Mouse (Mus musculus): ENCODE results near the gene U2af2. TPM values are rescaled to one million over a fixed set of nuclear protein-coding genes. Genes with fewer than 3 reads are reported as not detected.
"Not testable (repeated sequence)": the region's sequence is repeated elsewhere in the genome, so short reads cannot be mapped to it uniquely, and the experiment has no call there.

The U2af2 gene
- total and polyA plus RNA-seq, 3 experiments = 208 to 480 (median 261) TPM

GRCm38 (mm10) chr7:5016920-5017319 lies 45.0 kb upstream of the U2af2 start:
- no peak for ATAC-seq (ENCODE audit: extremely low read depth, insufficient number of reproducible peaks, low FRiP score, poor library complexity, severe bottlenecking)
- peaks cover 54% of the 10 kb centered on the region for H3K4me1 ChIP-seq (ENCODE audit: insufficient read depth, low read depth, low read length)

GRCm38 (mm10) chr7:5017352-5017751 lies 44.6 kb upstream of the U2af2 start:
- Histone ChIP-seq H3K9me3 (replicated peaks) (peaks cover 13% of the 10 kb centered on the region), H3K36me3 (replicated peaks) (peaks cover 42% of the 10 kb centered on the region), H3K4me1 (ENCODE audit: insufficient read depth, low read depth, low read length) (peaks cover 56% of the 10 kb centered on the region), H3K27me3 (ENCODE audit: insufficient read depth, low read length) (no peaks in the 10 kb centered on the region), H3K4me3 (ENCODE audit: low read depth, low read length) (no peak overlapping the region; the same call in 1 of the 2 replicates)
- TF ChIP-seq POLR2AphosphoS5 (IDR thresholded peaks at IDR 0.05; ENCODE audit: insufficient replicate concordance, low read depth, low read length) (no peak), CTCF (IDR thresholded peaks at IDR 0.05; ENCODE audit: low read depth, low read length) (no peak), GATA2 (IDR thresholded peaks at IDR 0.05; ENCODE audit: borderline replicate concordance, low read depth, low read length) (no peak), TAL1 (conservative IDR thresholded peaks at IDR 0.05; ENCODE audit: low read depth, low read length) (no peak), GATA1 (IDR thresholded peaks at IDR 0.05; ENCODE audit: borderline replicate concordance, low read length) (no peak)
- DNase-seq (ENCODE audit: low spot score) (no peak), ATAC-seq (ENCODE audit: extremely low read depth, insufficient number of reproducible peaks, low FRiP score, poor library complexity, severe bottlenecking) (no peak)

More at GRCm38 (mm10) chr7:5016920-5017319, 45.0 kb upstream of the U2af2 start:
- DNase-seq (ENCODE audit: low spot score) = no peak
- H3K4me3 ChIP-seq (ENCODE audit: low read depth, low read length) = no peak overlapping the region
- TF ChIP-seq CTCF (IDR thresholded peaks at IDR 0.05; ENCODE audit: low read depth, low read length) = no peak
- peaks cover 41% of the 10 kb centered on the region for H3K36me3 ChIP-seq (replicated peaks)
- H3K27me3 ChIP-seq (ENCODE audit: insufficient read depth, low read length) = no peaks in the 10 kb centered on the region
- peaks cover 13% of the 10 kb centered on the region for H3K9me3 ChIP-seq (replicated peaks)

GRCm38 (mm10) chr7:5017931-5018330 lies 44.0 kb upstream of the U2af2 start:
- no peak for ATAC-seq (ENCODE audit: extremely low read depth, insufficient number of reproducible peaks, low FRiP score, poor library complexity, severe bottlenecking)
- peaks cover 13% of the 10 kb centered on the region for H3K9me3 ChIP-seq (replicated peaks)
- no peak for TF ChIP-seq POLR2AphosphoS5 (IDR thresholded peaks at IDR 0.05; ENCODE audit: insufficient replicate concordance, low read depth, low read length)
- TF ChIP-seq GATA2 (IDR thresholded peaks at IDR 0.05; ENCODE audit: borderline replicate concordance, low read depth, low read length) = no peak
- no peak for TF ChIP-seq CTCF (IDR thresholded peaks at IDR 0.05; ENCODE audit: low read depth, low read length)
- no peak for TF ChIP-seq TAL1 (conservative IDR thresholded peaks at IDR 0.05; ENCODE audit: low read depth, low read length)
- TF ChIP-seq GATA1 (IDR thresholded peaks at IDR 0.05; ENCODE audit: borderline replicate concordance, low read length) = no peak
- H3K4me3 ChIP-seq (ENCODE audit: low read depth, low read length) = no peak overlapping the region; the same call in 1 of the 2 replicates
- H3K36me3 ChIP-seq (replicated peaks) = peaks cover 42% of the 10 kb centered on the region
- no peak for DNase-seq (ENCODE audit: low spot score)
- H3K4me1 ChIP-seq (ENCODE audit: insufficient read depth, low read depth, low read length) = peaks cover 56% of the 10 kb centered on the region
- no peaks in the 10 kb centered on the region for H3K27me3 ChIP-seq (ENCODE audit: insufficient read depth, low read length)

- H3K27me3 ChIP-seq (ENCODE audit: insufficient read depth, low read length); ATAC-seq (ENCODE audit: extremely low read depth, insufficient number of reproducible peaks, low FRiP score, poor library complexity, severe bottlenecking); DNase-seq (ENCODE audit: low spot score): not testable (repeated sequence)
- Histone ChIP-seq H3K36me3 (replicated peaks) (peaks cover 55% of the 10 kb centered on the region), H3K4me1 (ENCODE audit: insufficient read depth, low read depth, low read length) (peaks cover 65% of the 10 kb centered on the region), H3K9me3 (replicated peaks) (peaks cover 13% of the 10 kb centered on the region), H3K4me3 (ENCODE audit: low read depth, low read length) (peak overlapping the region; percentile 80)
Observed at GRCm38 (mm10) chr7:5019576-5019975, 42.4 kb upstream of the U2af2 start.

- Histone ChIP-seq H3K36me3 (replicated peaks) (peaks cover 61% of the 10 kb centered on the region), H3K9me3 (replicated peaks) (peaks cover 13% of the 10 kb centered on the region), H3K4me3 (ENCODE audit: low read depth, low read length) (peak within 1 kb of the TSS; percentile 80), H3K27me3 (ENCODE audit: insufficient read depth, low read length) (no peaks in the 10 kb centered on the region), H3K4me1 (ENCODE audit: insufficient read depth, low read depth, low read length) (peaks cover 70% of the 10 kb centered on the region)
- DNase-seq (ENCODE audit: low spot score) (peak; percentile 93), ATAC-seq (ENCODE audit: extremely low read depth, insufficient number of reproducible peaks, low FRiP score, poor library complexity, severe bottlenecking) (peak; percentile 83)
- TF ChIP-seq POLR2AphosphoS5 (IDR thresholded peaks at IDR 0.05; ENCODE audit: insufficient replicate concordance, low read depth, low read length) (no peak), CTCF (IDR thresholded peaks at IDR 0.05; ENCODE audit: low read depth, low read length) (no peak), GATA2 (IDR thresholded peaks at IDR 0.05; ENCODE audit: borderline replicate concordance, low read depth, low read length) (no peak), GATA1 (IDR thresholded peaks at IDR 0.05; ENCODE audit: borderline replicate concordance, low read length) (no peak), TAL1 (conservative IDR thresholded peaks at IDR 0.05; ENCODE audit: low read depth, low read length) (no peak)
Observed at GRCm38 (mm10) chr7:5020000-5020681, 41.8 kb upstream of the U2af2 start, which contains the start of the genes Zfp865 and Ccdc106. Gene Zfp865 (plus strand): TSS chr7:5020376. Gene Ccdc106 (plus strand): TSS chr7:5020553.

GRCm38 (mm10) chr7:5020685-5021084 lies 41.3 kb upstream of the U2af2 start:
- Histone ChIP-seq H3K4me3 (ENCODE audit: low read depth, low read length) (peak overlapping the region; percentile 80), H3K27me3 (ENCODE audit: insufficient read depth, low read length) (no peaks in the 10 kb centered on the region), H3K9me3 (replicated peaks) (peaks cover 13% of the 10 kb centered on the region), H3K36me3 (replicated peaks) (peaks cover 66% of the 10 kb centered on the region), H3K4me1 (ENCODE audit: insufficient read depth, low read depth, low read length) (peaks cover 75% of the 10 kb centered on the region)
- DNase-seq (ENCODE audit: low spot score) (no peak), ATAC-seq (ENCODE audit: extremely low read depth, insufficient number of reproducible peaks, low FRiP score, poor library complexity, severe bottlenecking) (no peak)
- TF ChIP-seq TAL1 (conservative IDR thresholded peaks at IDR 0.05; ENCODE audit: low read depth, low read length) (no peak), CTCF (IDR thresholded peaks at IDR 0.05; ENCODE audit: low read depth, low read length) (no peak), GATA1 (IDR thresholded peaks at IDR 0.05; ENCODE audit: borderline replicate concordance, low read length) (no peak), GATA2 (IDR thresholded peaks at IDR 0.05; ENCODE audit: borderline replicate concordance, low read depth, low read length) (no peak), POLR2AphosphoS5 (IDR thresholded peaks at IDR 0.05; ENCODE audit: insufficient replicate concordance, low read depth, low read length) (no peak)

Measured in G1E (cell line).